Mouse (Mus musculus) macrophage (primary cell): ENCODE results near the gene Cel. TPM values are rescaled to one million over a fixed set of nuclear protein-coding genes. Genes with fewer than 3 reads are reported as not detected.

Experiments used
- H3K27ac ChIP-seq: fragments of 350-480 bp; formaldehyde crosslinking; 2 replicates; pipeline ENCODE4 v1.9.0; 2021
- H3K36me3 ChIP-seq: fragments of 350-480 bp; formaldehyde crosslinking; 2 replicates; pipeline ENCODE4 v1.9.0; 2021; ENCODE audit errors: inconsistent target
- H3K4me3 ChIP-seq: fragments of 350-480 bp; formaldehyde crosslinking; 2 replicates; pipeline ENCODE4 v1.9.0; 2021; ENCODE audit errors: inconsistent target
- H3K79me2 ChIP-seq: fragments of 350-480 bp; formaldehyde crosslinking; 2 replicates; pipeline ENCODE4 v1.9.0; 2021; ENCODE audit errors: inconsistent target
- WGBS: methylation state at CpG from one replicate; pipeline ENCODE4 v1.1.7; 2026; ENCODE audit warnings: inconsistent platforms; ENCODE audit not compliant: missing documents; 5-methylcytosine and 5-hydroxymethylcytosine counted together
- polyA plus RNA-seq: library from polyadenylated mRNA; stranded (reverse); fragments of 250-400 nt; gene quantifications from 3 replicates; pipeline ENCODE4 v1.2.4, GENCODE M21; 2018; ENCODE audit warnings: inconsistent platforms

The Cel gene
- polyA plus RNA-seq, 1 experiment from 2014 or later = not detected

GRCm38 (mm10) chr2:28527436-28528353 is 35.5 kb downstream of the Cel start:
- Histone ChIP-seq H3K79me2 (no peaks in the 10 kb centered on the region), H3K27ac (no peak overlapping the region), H3K4me3 (no peak overlapping the region), H3K36me3 (no peaks in the 10 kb centered on the region)
- WGBS = 96% methylated on average over 20 of the region's 20 CpGs

DNA sequence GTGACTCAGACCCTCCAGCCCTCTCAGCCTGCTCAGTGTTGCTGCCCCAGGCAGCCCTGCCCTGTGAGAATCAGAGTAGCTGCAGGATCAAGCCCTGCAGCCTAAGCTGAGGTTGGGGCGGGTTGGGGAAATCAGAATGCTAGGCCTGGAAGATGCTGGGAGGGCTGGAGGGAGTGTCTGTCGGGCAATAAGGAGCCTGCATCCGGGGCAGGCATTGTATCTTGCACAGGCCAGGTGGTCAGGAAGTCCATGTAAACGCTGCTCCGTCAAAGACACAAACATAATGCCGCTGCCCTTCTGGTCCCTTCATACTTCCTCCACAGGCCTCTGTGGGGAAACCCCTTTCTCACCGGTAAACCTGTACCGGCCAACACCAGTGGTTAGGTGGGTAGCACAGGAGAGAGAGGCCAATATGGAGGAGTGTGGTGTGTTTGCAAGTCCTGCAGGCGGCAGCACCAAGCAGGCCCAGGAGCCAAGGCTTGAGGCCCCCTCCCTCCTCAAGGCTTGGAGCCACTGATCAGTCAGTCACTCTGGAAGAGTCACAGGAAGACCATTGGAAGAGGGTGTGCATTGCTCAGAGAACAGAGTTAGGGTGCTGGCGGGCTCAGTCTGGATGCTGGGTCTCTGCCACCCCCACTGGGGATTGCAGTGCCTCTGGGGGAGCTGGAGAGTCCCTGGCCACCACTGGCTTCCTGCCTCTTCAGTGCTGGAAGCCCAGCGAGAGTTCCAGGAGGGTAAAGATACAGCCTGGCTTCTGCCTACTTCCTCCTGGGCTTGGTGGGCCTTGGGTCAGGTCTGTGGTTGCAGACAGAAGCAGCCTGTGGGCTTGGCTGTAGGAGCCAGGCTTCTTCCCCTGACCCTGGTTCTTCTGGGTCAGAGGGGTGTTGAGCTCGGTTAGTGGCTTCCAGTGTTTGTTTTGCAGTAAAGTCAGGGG is 37.0 kb downstream of the Cel start:
- no peaks in the 10 kb centered on the region for H3K79me2 ChIP-seq
- H3K27ac ChIP-seq = peak overlapping the region; percentile 90
- H3K36me3 ChIP-seq = no peaks in the 10 kb centered on the region
- 14% methylated on average over 12 of the region's 12 CpGs for WGBS
- H3K4me3 ChIP-seq = no peak overlapping the region

DNA sequence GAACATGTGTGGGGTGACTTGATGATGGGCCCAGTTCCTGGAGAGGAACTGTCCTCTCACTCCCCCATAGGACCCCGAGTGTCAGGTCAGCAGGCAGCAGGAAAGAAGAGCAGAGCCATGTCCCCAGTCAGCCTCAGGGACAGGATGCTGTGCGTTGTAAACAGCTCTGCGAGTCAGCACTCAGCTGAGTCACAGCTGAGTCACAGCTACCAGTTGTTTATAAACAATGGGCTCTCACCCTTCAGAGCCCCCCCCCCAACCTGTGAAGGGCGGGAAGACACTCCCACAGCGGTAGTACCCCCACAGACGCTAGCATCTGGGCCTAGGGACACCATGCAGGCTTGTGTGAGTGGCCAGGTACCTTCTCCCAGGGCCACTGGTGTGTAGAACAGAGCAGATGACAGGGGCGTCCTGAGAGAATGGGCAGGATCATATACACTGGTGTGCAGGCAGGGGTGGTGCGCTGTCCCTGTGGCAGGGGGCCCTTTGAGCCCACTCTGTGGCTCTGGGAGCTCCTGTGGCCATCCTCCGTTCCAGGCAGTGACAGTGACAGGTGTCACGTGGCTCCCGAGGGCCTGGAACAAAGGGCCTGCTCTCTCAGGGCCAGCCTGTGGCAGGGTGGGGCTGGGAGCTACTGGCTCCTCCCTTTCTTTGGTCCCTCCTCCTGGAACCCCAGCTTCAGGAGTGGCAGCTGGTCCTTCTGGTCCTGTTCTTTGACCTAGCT is 37.8 kb downstream of the Cel start:
- no peaks in the 10 kb centered on the region for H3K36me3 ChIP-seq
- H3K27ac ChIP-seq = peak overlapping the region; percentile 90
- no peaks in the 10 kb centered on the region for H3K79me2 ChIP-seq
- WGBS = 28% methylated on average over 11 of the region's 11 CpGs
- H3K4me3 ChIP-seq = no peak overlapping the region

GRCm38 (mm10) chr2:28524406-28524805 is 38.8 kb downstream of the Cel start:
- Histone ChIP-seq H3K79me2 (no peaks in the 10 kb centered on the region), H3K36me3 (no peaks in the 10 kb centered on the region), H3K27ac (peak overlapping the region; percentile 90), H3K4me3 (no peak overlapping the region)
- WGBS = 62% methylated on average over 10 of the region's 10 CpGs

DNA sequence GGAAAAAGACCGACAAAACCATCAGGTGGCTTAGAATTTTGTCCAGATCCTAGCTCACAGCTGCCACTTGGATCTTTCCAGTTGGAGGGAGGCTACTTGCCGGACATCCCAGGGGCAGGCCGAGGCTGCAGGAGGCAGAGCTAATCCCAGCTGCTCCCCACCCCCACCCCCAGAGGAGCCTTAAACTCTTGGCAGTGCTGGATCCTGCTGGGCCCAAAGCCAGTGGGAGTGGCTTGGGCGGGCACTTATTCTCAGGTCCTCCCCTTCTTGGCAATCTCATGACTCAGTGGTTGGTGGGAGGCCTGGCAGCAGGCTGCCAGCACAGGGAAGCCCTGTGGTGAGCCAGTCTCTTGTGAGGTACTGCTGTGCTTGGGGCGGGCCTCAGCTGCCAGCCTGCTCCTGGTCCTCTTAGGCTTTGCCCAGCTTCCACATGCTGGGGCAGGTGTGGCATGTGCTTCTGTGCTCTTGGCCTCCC is 39.5 kb downstream of the Cel start:
- WGBS = 38% methylated on average over 5 of the region's 5 CpGs
- H3K4me3 ChIP-seq = no peak overlapping the region
- no peaks in the 10 kb centered on the region for H3K36me3 ChIP-seq
- H3K79me2 ChIP-seq = no peaks in the 10 kb centered on the region
- H3K27ac ChIP-seq = peak overlapping the region; percentile 90

DNA sequence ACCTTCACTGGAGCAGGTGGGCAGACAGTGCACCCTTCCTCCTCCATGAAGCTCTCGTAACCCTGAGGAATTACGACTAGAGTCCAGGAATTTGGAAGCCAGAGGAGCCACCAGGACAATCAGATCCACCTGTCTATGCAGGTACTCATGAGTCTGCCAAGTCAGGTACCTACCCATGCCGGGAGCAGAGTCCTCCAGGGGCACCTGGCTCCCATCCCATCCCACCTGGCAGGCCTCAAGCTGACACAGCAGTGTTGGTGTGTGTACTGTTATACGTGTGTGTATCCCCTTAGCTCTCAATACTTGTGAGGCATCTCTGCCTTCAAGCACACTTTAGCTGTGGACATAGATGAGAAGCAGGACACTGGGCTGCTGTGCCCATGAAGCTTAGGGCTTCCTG is 41.0 kb downstream of the Cel start:
- Histone ChIP-seq H3K36me3 (no peaks in the 10 kb centered on the region), H3K27ac (no peak overlapping the region), H3K79me2 (no peaks in the 10 kb centered on the region), H3K4me3 (no peak overlapping the region)
- 97% methylated on average over 4 of the region's 4 CpGs for WGBS

- Histone ChIP-seq H3K79me2 (no peaks in the 10 kb centered on the region), H3K4me3 (no peak overlapping the region), H3K27ac (no peak overlapping the region), H3K36me3 (no peaks in the 10 kb centered on the region)
- WGBS = 94% methylated on average over 6 of the region's 6 CpGs
Observed at GRCm38 (mm10) chr2:28521571-28522151, 41.5 kb downstream of the Cel start.

- no peak overlapping the region for H3K4me3 ChIP-seq
- H3K27ac ChIP-seq = no peak overlapping the region
- H3K79me2 ChIP-seq = no peaks in the 10 kb centered on the region
- no peaks in the 10 kb centered on the region for H3K36me3 ChIP-seq
- over 99% methylated on average over 5 of the region's 5 CpGs for WGBS
Observed at GRCm38 (mm10) chr2:28520581-28520980, 42.6 kb downstream of the Cel start.

DNA sequence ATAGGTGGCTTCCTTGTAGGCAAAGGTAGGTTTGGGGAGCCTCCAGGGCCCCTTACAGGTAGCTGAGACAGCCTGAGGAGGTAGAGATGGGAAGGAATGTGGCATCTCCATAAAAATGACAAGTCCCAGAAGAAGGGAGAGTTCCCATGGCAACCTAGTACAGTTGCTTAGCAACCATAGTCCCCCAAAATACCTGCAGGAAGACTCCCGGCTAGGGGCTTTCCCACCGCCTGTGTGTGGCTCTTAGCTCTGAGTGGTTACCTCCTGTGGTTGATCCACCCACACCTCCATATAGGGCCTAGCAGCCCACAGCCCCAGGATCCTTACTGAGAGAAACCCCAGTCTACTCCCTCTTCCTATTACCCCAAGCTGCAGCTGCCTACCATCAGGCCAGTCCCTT is 45.0 kb downstream of the Cel start:
- Histone ChIP-seq H3K27ac (no peak overlapping the region), H3K36me3 (no peaks in the 10 kb centered on the region), H3K4me3 (no peak overlapping the region), H3K79me2 (no peaks in the 10 kb centered on the region)
- 100% methylated on average over 2 of the region's 2 CpGs for WGBS

DNA sequence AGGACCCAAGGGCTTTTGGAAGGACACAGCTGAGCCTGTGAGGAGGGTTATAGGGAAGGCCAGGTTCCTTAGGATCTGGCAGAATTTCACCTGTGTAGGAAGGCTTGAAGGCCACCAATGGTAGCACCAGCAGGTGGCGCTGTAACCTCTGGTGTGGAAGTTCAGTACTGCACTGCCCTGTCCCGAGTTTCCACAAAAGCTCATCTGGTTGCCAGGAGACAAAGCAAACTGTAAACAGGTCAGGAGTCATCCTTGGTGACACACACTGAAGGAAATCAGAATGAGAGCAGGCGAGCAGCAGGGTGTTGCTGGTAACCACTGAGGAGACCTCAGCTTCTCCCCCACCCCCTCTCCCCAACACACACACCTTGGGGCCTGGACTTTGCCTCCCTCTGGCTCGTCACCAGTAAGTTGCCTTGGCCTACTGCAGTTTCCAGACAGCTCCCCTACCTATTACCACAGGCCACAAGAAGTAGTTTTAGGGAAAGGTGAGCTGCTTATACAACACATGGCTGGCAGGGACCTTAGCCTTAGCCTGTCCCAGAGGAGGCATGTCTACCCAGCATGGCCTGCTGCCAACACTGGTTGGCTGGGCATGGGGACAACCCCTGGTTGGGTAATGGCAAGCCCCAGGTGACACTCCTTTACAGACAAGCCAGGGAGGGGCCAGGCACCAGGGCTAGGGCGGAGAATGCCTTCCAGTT is 45.8 kb downstream of the Cel start:
- Histone ChIP-seq H3K79me2 (no peaks in the 10 kb centered on the region), H3K36me3 (no peaks in the 10 kb centered on the region), H3K4me3 (no peak overlapping the region), H3K27ac (no peak overlapping the region)
- 45% methylated on average over 5 of the region's 5 CpGs for WGBS

GRCm38 (mm10) chr2:28514489-28514888 is 48.7 kb downstream of the Cel start:
- H3K27ac ChIP-seq = no peak overlapping the region
- no peak overlapping the region for H3K4me3 ChIP-seq
- no peaks in the 10 kb centered on the region for H3K79me2 ChIP-seq
- H3K36me3 ChIP-seq = no peaks in the 10 kb centered on the region
- WGBS = 24% methylated on average over 5 of the region's 5 CpGs

- Histone ChIP-seq H3K36me3 (no peaks in the 10 kb centered on the region), H3K79me2 (no peaks in the 10 kb centered on the region), H3K27ac (no peak overlapping the region), H3K4me3 (peak overlapping the region; percentile 31)
- WGBS = 4% methylated on average over 46 of the region's 47 CpGs
Observed at GRCm38 (mm10) chr2:28513431-28514370, 49.5 kb downstream of the Cel start.
